Mouse (Mus musculus): Measurements from ENCODE around the gene Dnali1. TPM values are rescaled to one million over a fixed set of nuclear protein-coding genes. Genes with fewer than 3 reads are reported as not detected.

Dnali1 gene
- total RNA-seq, 2 experiments from 2014 or later: not detected

- no peak for ATAC-seq (replicated peaks; ENCODE audit: low FRiP score, low TSS enrichment, poor library complexity, severe bottlenecking)
Observed at GRCm38 (mm10) chr4:125055385-125055784, 10.1 kb downstream of the Dnali1 start.

- ATAC-seq (replicated peaks; ENCODE audit: low FRiP score, low TSS enrichment, poor library complexity, severe bottlenecking): no peak
Observed at GRCm38 (mm10) chr4:125044454-125044853, 21.0 kb downstream of the Dnali1 start.

GRCm38 (mm10) chr4:125034341-125034740 lies 31.2 kb downstream of the Dnali1 start:
- no peak for ATAC-seq (replicated peaks; ENCODE audit: low FRiP score, low TSS enrichment, poor library complexity, severe bottlenecking)

- ATAC-seq (replicated peaks; ENCODE audit: low FRiP score, low TSS enrichment, poor library complexity, severe bottlenecking): peak; percentile 99
Observed at GRCm38 (mm10) chr4:125029891-125030614, 35.5 kb downstream of the Dnali1 start.

DNA sequence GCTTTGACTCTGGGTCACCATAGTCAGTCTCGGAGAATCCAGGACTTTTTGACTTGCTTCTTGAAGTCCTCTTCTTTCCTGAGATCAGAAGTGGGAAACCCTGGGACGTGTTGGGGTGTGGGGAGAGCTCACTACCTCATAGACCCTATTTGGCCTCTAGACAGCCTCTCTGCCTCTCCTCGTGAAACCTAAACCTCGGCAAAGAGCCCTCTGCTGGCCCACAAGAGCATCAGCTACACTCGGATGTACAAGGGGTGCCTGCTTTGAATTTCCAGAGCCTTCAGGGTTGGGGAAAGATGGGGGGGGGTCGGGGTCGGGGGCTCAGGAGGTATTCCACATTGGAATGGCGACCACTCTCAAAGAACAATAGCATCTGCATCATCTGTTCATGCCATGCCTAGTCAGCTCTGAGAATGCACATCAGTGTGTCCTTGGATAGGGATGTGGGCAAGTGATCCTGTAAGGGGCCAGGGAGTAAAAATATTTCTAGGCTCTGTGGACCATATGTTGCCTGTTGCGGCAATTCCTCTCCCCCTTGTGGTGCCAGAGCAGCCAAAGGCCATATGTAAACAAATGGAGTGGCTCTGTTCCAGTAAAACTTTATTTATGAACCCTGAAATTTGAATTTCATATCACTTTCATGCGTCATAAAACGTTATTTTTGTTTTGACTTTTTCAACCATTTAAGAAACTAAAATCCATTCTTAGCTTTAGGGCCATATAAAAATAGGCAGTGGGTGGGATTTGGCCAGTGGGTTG lies 44.5 kb downstream of the Dnali1 start:
- no peak; the same call in 1 of the 2 replicates for ATAC-seq (replicated peaks; ENCODE audit: low FRiP score, low TSS enrichment, poor library complexity, severe bottlenecking)

DNA sequence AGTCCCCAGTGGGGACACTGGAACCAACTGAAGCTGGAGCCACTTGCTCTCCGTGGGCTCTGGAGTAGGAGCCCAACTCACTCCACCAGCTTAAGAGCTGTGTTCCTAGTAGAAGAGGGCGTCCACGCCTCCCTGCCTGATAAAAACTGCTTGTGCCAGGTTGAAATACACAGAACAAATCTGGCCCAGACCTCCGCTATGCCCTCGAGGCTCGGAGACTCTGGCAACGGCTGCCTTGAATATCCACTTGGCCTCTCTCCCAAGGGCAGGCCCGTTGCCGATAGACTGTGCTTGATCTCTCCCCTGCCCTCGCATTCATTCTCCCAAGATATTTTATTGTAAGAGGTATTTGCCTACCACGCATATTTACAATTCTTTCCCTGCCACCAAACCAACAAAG lies 48.1 kb downstream of the Dnali1 start:
- ATAC-seq (replicated peaks; ENCODE audit: low FRiP score, low TSS enrichment, poor library complexity, severe bottlenecking): no peak

DNA sequence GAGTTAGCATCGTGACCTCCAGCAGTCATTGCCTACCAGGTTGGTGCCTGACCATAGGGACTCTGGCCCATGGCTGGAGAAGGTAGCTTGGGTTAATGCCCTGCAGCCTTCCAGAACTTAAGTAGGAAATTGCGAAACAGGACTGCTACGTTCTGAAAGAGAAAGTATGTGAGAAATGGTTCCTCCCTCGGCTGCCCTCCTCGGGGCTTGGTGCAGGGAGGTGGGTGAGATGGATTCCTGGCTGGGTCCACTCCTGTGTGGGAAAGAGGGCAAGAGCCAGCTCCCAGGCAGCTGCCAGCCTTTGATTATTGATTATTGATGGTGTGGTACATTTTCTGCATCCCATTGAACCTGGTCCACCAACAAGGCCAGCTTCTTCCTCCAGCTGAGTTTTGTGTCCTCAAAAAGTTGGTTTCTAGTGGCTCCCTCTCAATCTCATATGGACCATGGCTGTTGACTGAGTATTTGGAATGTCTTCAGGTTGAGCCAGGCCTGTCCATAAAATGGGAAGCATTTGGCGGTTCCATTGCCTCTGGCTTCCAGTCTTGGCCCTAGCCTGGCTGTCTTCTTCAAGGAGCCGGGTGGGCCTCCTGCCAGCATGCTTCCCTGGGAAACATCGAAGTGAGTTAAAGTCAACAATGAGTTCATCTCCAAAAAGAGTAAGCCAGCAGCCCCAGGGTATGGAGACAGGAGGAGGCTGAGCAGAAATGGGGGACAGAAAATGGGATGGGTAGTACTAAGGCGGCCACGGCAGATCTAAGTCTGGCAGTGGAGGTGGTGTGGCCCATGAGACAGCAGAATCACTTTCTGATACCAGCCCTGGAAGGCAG lies 49.5 kb downstream of the Dnali1 start, which contains the start of gene Gnl2:
Gnl2 (plus strand) TSS at position 780 of the 830 bp plus-strand sequence.
- ATAC-seq (replicated peaks; ENCODE audit: low FRiP score, low TSS enrichment, poor library complexity, severe bottlenecking): no peak

DNA sequence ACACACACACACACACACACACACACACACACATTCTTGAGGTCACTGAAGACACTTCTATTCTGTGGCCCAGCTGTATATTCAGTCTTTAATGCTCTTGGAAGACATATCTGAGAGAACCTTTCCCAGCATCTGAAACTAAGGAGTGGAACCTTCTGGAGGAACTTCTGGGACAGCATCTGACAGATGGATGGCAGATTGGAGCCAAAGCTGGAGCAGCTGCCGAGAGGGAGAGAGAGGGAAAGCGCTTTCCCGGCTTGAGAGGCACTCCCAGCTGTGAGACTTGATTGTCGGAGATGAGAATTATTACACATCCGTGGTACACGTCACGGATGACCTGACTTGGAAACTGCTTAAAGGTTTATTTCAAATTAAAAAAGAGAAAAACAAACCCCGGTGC lies 56.8 kb downstream of the Dnali1 start:
- ATAC-seq (replicated peaks; ENCODE audit: low FRiP score, low TSS enrichment, poor library complexity, severe bottlenecking): no peak

- no peak for ATAC-seq (replicated peaks; ENCODE audit: low FRiP score, low TSS enrichment, poor library complexity, severe bottlenecking)
Observed at GRCm38 (mm10) chr4:125008220-125008619, 57.3 kb downstream of the Dnali1 start.

GRCm38 (mm10) chr4:125007460-125007859 lies 58.0 kb downstream of the Dnali1 start:
- ATAC-seq (replicated peaks; ENCODE audit: low FRiP score, low TSS enrichment, poor library complexity, severe bottlenecking): no peak

Other genes with a start within 250 kb of the Dnali1 start
- gene Yrdc, start 215.0 kb downstream of the Dnali1 start, total RNA-seq (2014; fragmentation: Nextera tagmentation): 32.1 and 62.2 TPM in 2 replicates
- gene Yrdc, start 215.0 kb downstream of the Dnali1 start, total RNA-seq (2017): 15.5 and 30.5 TPM in 2 replicates
- 11.8 and 14.4 TPM in 2 replicates for gene 1110065P20Rik, start 214.5 kb downstream of the Dnali1 start, total RNA-seq (2014; fragmentation: Nextera tagmentation)
- 1.5 and 4.2 TPM in 2 replicates for gene 1110065P20Rik, start 214.5 kb downstream of the Dnali1 start, total RNA-seq (2017)
- gene Maneal, start 203.5 kb downstream of the Dnali1 start, total RNA-seq (2014; fragmentation: Nextera tagmentation): not detected in 2 replicates
- 0.19 TPM in 1 of 2 replicates, not detected in the other for gene Maneal, start 203.5 kb downstream of the Dnali1 start, total RNA-seq (2017)
- gene Epha10, start 184.8 kb downstream of the Dnali1 start, total RNA-seq (2014; fragmentation: Nextera tagmentation): not detected in 2 replicates
- gene Epha10, start 184.8 kb downstream of the Dnali1 start, total RNA-seq (2017): not detected in 2 replicates
- 15.7 and 24.8 TPM in 2 replicates for gene 9930104L06Rik, start 128.7 kb downstream of the Dnali1 start, total RNA-seq (2014; fragmentation: Nextera tagmentation)
- 10.1 and 19.5 TPM in 2 replicates for gene 9930104L06Rik, start 128.7 kb downstream of the Dnali1 start, total RNA-seq (2017)
- gene Cdca8, start 126.4 kb downstream of the Dnali1 start, total RNA-seq (2014; fragmentation: Nextera tagmentation): 84.8 and 93.5 TPM in 2 replicates
- gene Cdca8, start 126.4 kb downstream of the Dnali1 start, total RNA-seq (2017): 121 and 127 TPM in 2 replicates
- not detected in 2 replicates for gene Rspo1, start 79.3 kb downstream of the Dnali1 start, total RNA-seq (2014; fragmentation: Nextera tagmentation)
- gene Rspo1, start 79.3 kb downstream of the Dnali1 start, total RNA-seq (2017): not detected in 2 replicates
- gene Gnl2, start 49.1 kb downstream of the Dnali1 start, total RNA-seq (2014; fragmentation: Nextera tagmentation): 98.8 and 99.5 TPM in 2 replicates
- 228 and 279 TPM in 2 replicates for gene Gnl2, start 49.1 kb downstream of the Dnali1 start, total RNA-seq (2017)
- gene Snip1, start 969 bp upstream of the Dnali1 start, total RNA-seq (2014; fragmentation: Nextera tagmentation): 25.4 and 26.1 TPM in 2 replicates
- 32.2 and 33.6 TPM in 2 replicates for gene Snip1, start 969 bp upstream of the Dnali1 start, total RNA-seq (2017)
- 31.2 and 52.8 TPM in 2 replicates for gene Meaf6, start 19.4 kb upstream of the Dnali1 start, total RNA-seq (2014; fragmentation: Nextera tagmentation)
- 34.5 and 49.7 TPM in 2 replicates for gene Meaf6, start 19.4 kb upstream of the Dnali1 start, total RNA-seq (2017)
- 3.8 and 4.7 TPM in 2 replicates for gene Zc3h12a, start 62.1 kb upstream of the Dnali1 start, total RNA-seq (2014; fragmentation: Nextera tagmentation)
- gene Zc3h12a, start 62.1 kb upstream of the Dnali1 start, total RNA-seq (2017): 2.7 and 5.6 TPM in 2 replicates